Mouse (Mus musculus): ENCODE results near the gene Serpina1e. TPM values are rescaled to one million over a fixed set of nuclear protein-coding genes. Genes with fewer than 3 reads are reported as not detected.

Serpina1e gene
- polyA plus RNA-seq, 1 experiment: 3.5 TPM

DNA sequence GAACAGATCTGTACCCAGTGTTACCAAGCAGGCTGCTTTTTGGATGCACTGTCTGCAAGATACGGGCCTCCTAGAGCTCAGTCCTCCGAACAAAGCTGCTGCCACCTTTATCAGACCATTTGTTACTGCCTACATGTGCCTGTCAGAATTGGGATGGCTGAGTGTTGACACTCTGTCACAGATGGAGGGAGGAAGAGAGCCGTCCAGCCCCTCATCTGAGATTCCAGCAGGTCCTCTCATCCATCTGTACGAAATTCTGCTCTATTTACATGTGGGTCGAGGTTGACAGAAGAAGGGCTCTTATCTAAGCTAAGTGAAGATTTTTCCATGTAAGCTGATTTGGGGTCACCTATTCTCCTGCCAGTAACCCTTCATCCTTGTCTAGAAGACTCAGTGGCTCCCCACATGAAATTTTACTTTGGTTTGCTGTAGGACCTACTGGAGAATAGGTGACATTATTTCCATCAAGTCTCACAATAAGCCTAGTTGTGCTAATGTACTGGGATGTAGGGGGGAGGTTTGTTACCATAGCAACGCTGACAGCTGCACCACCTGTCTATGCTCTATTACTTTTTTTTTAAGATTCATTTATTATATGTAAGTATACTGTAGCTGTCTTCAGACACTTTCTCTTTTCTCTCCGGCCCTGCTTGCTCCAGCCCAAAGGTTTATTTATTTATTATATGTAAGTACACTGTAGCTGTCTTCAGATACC lies 23.0 kb upstream of the Serpina1e start:
- Histone ChIP-seq H3K4me1 (ENCODE audit: control insufficient read depth, insufficient read depth, low read length) (no peaks in the 10 kb centered on the region), H3K36me3 (ENCODE audit: control insufficient read depth, insufficient read depth, low read length) (no peaks in the 10 kb centered on the region), H3K27ac (ENCODE audit: insufficient read depth, low read depth, low read length) (no peak overlapping the region), H3K4me3 (ENCODE audit: insufficient read depth, low read depth, low read length) (no peak overlapping the region), H3K27me3 (replicated peaks; ENCODE audit: control insufficient read depth, insufficient read depth, low read length) (no peaks in the 10 kb centered on the region)
- TF ChIP-seq CTCF (conservative IDR thresholded peaks at IDR 0.05; ENCODE audit: insufficient read depth, insufficient read length, low read depth, low read length): no peak
- 80% methylated on average over 7 of the region's 7 CpGs for WGBS
- no peak for DNase-seq

DNA sequence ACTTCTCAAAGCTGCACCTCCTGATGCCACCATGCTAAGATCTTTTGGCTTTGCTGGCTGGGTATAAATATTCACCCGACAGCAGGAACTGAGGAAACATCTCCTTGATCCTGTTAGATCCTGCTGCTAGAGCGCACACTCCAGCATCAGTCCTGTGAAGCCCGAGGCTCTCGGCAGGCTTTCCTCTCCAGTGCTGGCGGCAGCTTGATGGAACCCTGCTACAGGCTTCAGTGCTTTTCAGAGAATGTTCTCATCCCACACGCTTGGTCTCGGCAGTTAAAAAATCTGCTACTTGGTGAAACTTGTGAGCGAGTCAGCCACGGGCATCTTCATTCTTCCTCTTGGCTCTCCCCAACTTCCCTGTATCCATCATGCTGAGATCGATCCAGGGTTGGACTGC lies 19.5 kb upstream of the Serpina1e start:
- Histone ChIP-seq H3K27me3 (replicated peaks; ENCODE audit: control insufficient read depth, insufficient read depth, low read length) (no peaks in the 10 kb centered on the region), H3K27ac (ENCODE audit: insufficient read depth, low read depth, low read length) (no peak overlapping the region), H3K36me3 (ENCODE audit: control insufficient read depth, insufficient read depth, low read length) (no peaks in the 10 kb centered on the region), H3K4me1 (ENCODE audit: control insufficient read depth, insufficient read depth, low read length) (no peaks in the 10 kb centered on the region), H3K4me3 (ENCODE audit: insufficient read depth, low read depth, low read length) (no peak overlapping the region)
- TF ChIP-seq POLR2A (IDR thresholded peaks at IDR 0.05; ENCODE audit: low read depth, low read length): no peak
- TF ChIP-seq CTCF (conservative IDR thresholded peaks at IDR 0.05; ENCODE audit: insufficient read depth, insufficient read length, low read depth, low read length): no peak
- WGBS: 69% methylated on average over 10 of the region's 10 CpGs
- no peak for DNase-seq

DNA sequence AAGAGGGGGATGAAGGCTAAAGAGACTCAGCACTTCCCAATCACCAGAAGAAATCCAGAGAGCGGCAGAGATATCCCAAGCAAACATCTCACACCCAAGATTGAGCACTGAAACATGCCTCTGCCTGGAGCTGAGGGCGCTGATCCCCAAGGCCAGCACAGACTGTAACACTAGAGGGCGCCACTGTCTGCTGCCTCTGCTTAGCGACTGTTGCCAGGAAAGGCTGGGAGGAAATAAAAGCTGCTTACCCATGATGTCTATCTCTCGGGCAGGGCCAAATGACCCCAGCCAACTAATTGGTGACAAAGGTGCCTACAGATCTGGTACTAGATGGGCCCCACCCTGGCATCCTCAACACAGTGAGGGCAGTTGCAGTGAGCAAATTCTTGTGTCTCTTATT lies 19.1 kb upstream of the Serpina1e start:
- Histone ChIP-seq H3K27me3 (replicated peaks; ENCODE audit: control insufficient read depth, insufficient read depth, low read length) (no peaks in the 10 kb centered on the region), H3K36me3 (ENCODE audit: control insufficient read depth, insufficient read depth, low read length) (no peaks in the 10 kb centered on the region), H3K4me1 (ENCODE audit: control insufficient read depth, insufficient read depth, low read length) (no peaks in the 10 kb centered on the region), H3K4me3 (ENCODE audit: insufficient read depth, low read depth, low read length) (no peak overlapping the region), H3K27ac (ENCODE audit: insufficient read depth, low read depth, low read length) (no peak overlapping the region)
- TF ChIP-seq POLR2A (IDR thresholded peaks at IDR 0.05; ENCODE audit: low read depth, low read length): no peak
- peak; percentile 79 for TF ChIP-seq CTCF (conservative IDR thresholded peaks at IDR 0.05; ENCODE audit: insufficient read depth, insufficient read length, low read depth, low read length)
- WGBS: 38% methylated on average over 5 of the region's 5 CpGs
- DNase-seq: peak; percentile 11

DNA sequence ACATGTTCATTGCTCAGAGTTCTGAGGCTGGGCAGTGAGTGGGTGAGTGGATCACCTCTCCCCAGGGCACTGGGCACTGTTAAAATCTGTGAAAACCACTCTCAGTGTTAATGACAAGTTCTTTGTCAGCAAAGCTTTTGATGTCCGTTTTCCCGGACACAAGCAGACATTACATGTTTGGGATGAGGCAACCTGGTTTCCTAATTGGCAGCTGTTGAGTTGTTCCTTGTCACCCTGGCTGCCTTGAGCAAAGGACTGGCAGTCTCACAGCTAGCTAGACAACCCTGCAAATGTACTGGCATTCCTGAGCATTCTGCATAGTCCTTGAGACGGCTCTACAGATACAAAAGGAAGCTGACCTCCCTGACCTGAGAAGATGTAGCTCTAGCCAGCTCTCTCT lies 18.3 kb upstream of the Serpina1e start:
- no peak for DNase-seq
- 79% methylated on average over 3 of the region's 3 CpGs for WGBS
- H3K27ac ChIP-seq (ENCODE audit: insufficient read depth, low read depth, low read length): no peak overlapping the region
- H3K27me3 ChIP-seq (replicated peaks; ENCODE audit: control insufficient read depth, insufficient read depth, low read length): no peaks in the 10 kb centered on the region
- H3K4me1 ChIP-seq (ENCODE audit: control insufficient read depth, insufficient read depth, low read length): no peaks in the 10 kb centered on the region
- no peak overlapping the region for H3K4me3 ChIP-seq (ENCODE audit: insufficient read depth, low read depth, low read length)
- no peaks in the 10 kb centered on the region for H3K36me3 ChIP-seq (ENCODE audit: control insufficient read depth, insufficient read depth, low read length)
- TF ChIP-seq POLR2A (IDR thresholded peaks at IDR 0.05; ENCODE audit: low read depth, low read length) (no peak), CTCF (conservative IDR thresholded peaks at IDR 0.05; ENCODE audit: insufficient read depth, insufficient read length, low read depth, low read length) (no peak)

DNA sequence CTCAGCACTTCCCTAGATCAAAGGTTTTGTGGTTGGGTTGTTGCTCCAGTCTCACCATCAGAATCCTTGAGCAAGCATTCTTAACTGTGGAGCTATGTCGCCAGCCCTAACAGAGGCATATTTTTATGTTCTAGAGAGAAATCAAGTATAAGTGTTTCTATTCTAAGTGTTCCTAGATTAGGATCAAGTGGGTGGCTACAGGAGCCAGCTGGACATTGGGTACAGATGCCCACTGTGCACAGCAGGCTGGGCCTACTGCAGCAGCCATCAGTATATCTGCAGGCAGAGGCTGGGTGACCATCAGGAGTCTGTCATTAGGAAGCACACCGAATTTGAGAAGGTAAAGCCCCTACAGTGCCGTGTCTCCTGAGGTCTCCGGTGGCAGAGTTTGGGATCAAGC lies 12.3 kb upstream of the Serpina1e start:
- Histone ChIP-seq H3K27me3 (replicated peaks; ENCODE audit: control insufficient read depth, insufficient read depth, low read length) (no peaks in the 10 kb centered on the region), H3K4me3 (ENCODE audit: insufficient read depth, low read depth, low read length) (no peak overlapping the region), H3K36me3 (ENCODE audit: control insufficient read depth, insufficient read depth, low read length) (no peaks in the 10 kb centered on the region), H3K4me1 (ENCODE audit: control insufficient read depth, insufficient read depth, low read length) (no peaks in the 10 kb centered on the region), H3K27ac (ENCODE audit: insufficient read depth, low read depth, low read length) (no peak overlapping the region)
- 89% methylated on average over 4 of the region's 4 CpGs for WGBS
- DNase-seq: no peak
- TF ChIP-seq POLR2A (IDR thresholded peaks at IDR 0.05; ENCODE audit: low read depth, low read length) (no peak), CTCF (conservative IDR thresholded peaks at IDR 0.05; ENCODE audit: insufficient read depth, insufficient read length, low read depth, low read length) (no peak)

GRCm38 (mm10) chr12:103969577-103970116 lies 10.9 kb upstream of the Serpina1e start:
- DNase-seq: no peak
- 84% methylated on average over 9 of the region's 9 CpGs for WGBS
- H3K27ac ChIP-seq (ENCODE audit: insufficient read depth, low read depth, low read length): no peak overlapping the region
- no peaks in the 10 kb centered on the region for H3K4me1 ChIP-seq (ENCODE audit: control insufficient read depth, insufficient read depth, low read length)
- H3K27me3 ChIP-seq (replicated peaks; ENCODE audit: control insufficient read depth, insufficient read depth, low read length): no peaks in the 10 kb centered on the region
- TF ChIP-seq CTCF (conservative IDR thresholded peaks at IDR 0.05; ENCODE audit: insufficient read depth, insufficient read length, low read depth, low read length) (no peak), POLR2A (IDR thresholded peaks at IDR 0.05; ENCODE audit: low read depth, low read length) (no peak)
- no peaks in the 10 kb centered on the region for H3K36me3 ChIP-seq (ENCODE audit: control insufficient read depth, insufficient read depth, low read length)
- H3K4me3 ChIP-seq (ENCODE audit: insufficient read depth, low read depth, low read length): no peak overlapping the region

- 79% methylated on average over 3 of the region's 3 CpGs for WGBS
- H3K36me3 ChIP-seq (ENCODE audit: control insufficient read depth, insufficient read depth, low read length): no peaks in the 10 kb centered on the region
- no peak for DNase-seq
- H3K27ac ChIP-seq (ENCODE audit: insufficient read depth, low read depth, low read length): no peak overlapping the region
- no peak overlapping the region for H3K4me3 ChIP-seq (ENCODE audit: insufficient read depth, low read depth, low read length)
- TF ChIP-seq CTCF (conservative IDR thresholded peaks at IDR 0.05; ENCODE audit: insufficient read depth, insufficient read length, low read depth, low read length) (no peak), POLR2A (IDR thresholded peaks at IDR 0.05; ENCODE audit: low read depth, low read length) (no peak)
- no peaks in the 10 kb centered on the region for H3K4me1 ChIP-seq (ENCODE audit: control insufficient read depth, insufficient read depth, low read length)
- H3K27me3 ChIP-seq (replicated peaks; ENCODE audit: control insufficient read depth, insufficient read depth, low read length): no peaks in the 10 kb centered on the region
These were observed 8.0 kb upstream of the Serpina1e start for GRCm38 (mm10) chr12:103966761-103967160.

All from kidney, adult 2 months (tissue).